Mouse (Mus musculus): Measurements from ENCODE around the gene Ccr7. TPM values are rescaled to one million over a fixed set of nuclear protein-coding genes. Genes with fewer than 3 reads are reported as not detected.

Ccr7 gene
- polyA plus RNA-seq, 1 experiment from 2014 or later = not detected

GRCm38 (mm10) chr11:99132091-99132730, 22.7 kb downstream of the Ccr7 start:
- H3K9ac ChIP-seq = peak overlapping the region; percentile 34
- no peaks in the 10 kb centered on the region for H3K27me3 ChIP-seq (replicated peaks)
- WGBS = 5% methylated on average over 11 of the region's 11 CpGs
- peaks cover 11% of the 10 kb centered on the region for H3K4me1 ChIP-seq
- peak overlapping the region; percentile 41 for H3K4me2 ChIP-seq
- peak; percentile 63 for ATAC-seq (replicated peaks)
- H3K9me3 ChIP-seq = no peaks in the 10 kb centered on the region
- H3K4me3 ChIP-seq = no peak overlapping the region
- H3K36me3 ChIP-seq (replicated peaks) = no peaks in the 10 kb centered on the region
- H3K27ac ChIP-seq = peak overlapping the region; percentile 40; the same call in 1 of the 2 replicates

- H3K27ac ChIP-seq = no peak overlapping the region
- ATAC-seq (replicated peaks) = no peak; the same call in 1 of the 2 replicates
These were observed 23.4 kb downstream of the Ccr7 start for GRCm38 (mm10) chr11:99131463-99131840.

GRCm38 (mm10) chr11:99130736-99131462, 24.0 kb downstream of the Ccr7 start:
- ATAC-seq (replicated peaks) = no peak
- Histone ChIP-seq H3K4me2 (no peak overlapping the region), H3K4me3 (no peak overlapping the region), H3K9me3 (no peaks in the 10 kb centered on the region), H3K4me1 (peaks cover 11% of the 10 kb centered on the region), H3K27ac (no peak overlapping the region), H3K9ac (no peak overlapping the region), H3K36me3 (replicated peaks) (no peaks in the 10 kb centered on the region), H3K27me3 (replicated peaks) (no peaks in the 10 kb centered on the region)
- WGBS = 59% methylated on average over 5 of the region's 5 CpGs

More at GRCm38 (mm10) chr11:99131463-99131840, 23.4 kb downstream of the Ccr7 start:
- 47% methylated on average over 12 of the region's 12 CpGs for WGBS
- Histone ChIP-seq H3K4me1 (peaks cover 11% of the 10 kb centered on the region), H3K4me3 (no peak overlapping the region), H3K27me3 (replicated peaks) (no peaks in the 10 kb centered on the region), H3K9ac (no peak overlapping the region), H3K36me3 (replicated peaks) (no peaks in the 10 kb centered on the region), H3K9me3 (no peaks in the 10 kb centered on the region), H3K4me2 (peak overlapping the region; percentile 41; the same call in 1 of the 2 replicates)

GRCm38 (mm10) chr11:99129287-99129686, 25.6 kb downstream of the Ccr7 start:
- 63% methylated on average over 2 of the region's 2 CpGs for WGBS
- no peak for ATAC-seq (replicated peaks)
- peaks cover 13% of the 10 kb centered on the region for H3K4me1 ChIP-seq
- H3K27me3 ChIP-seq (replicated peaks) = no peaks in the 10 kb centered on the region
- no peaks in the 10 kb centered on the region for H3K36me3 ChIP-seq (replicated peaks)
- H3K27ac ChIP-seq = no peak overlapping the region
- no peak overlapping the region for H3K4me3 ChIP-seq
- no peak overlapping the region for H3K9ac ChIP-seq
- H3K9me3 ChIP-seq = no peaks in the 10 kb centered on the region
- H3K4me2 ChIP-seq = no peak overlapping the region

GRCm38 (mm10) chr11:99127785-99128682, 26.8 kb downstream of the Ccr7 start:
- Histone ChIP-seq H3K9me3 (no peaks in the 10 kb centered on the region), H3K4me1 (peaks cover 14% of the 10 kb centered on the region), H3K4me2 (no peak overlapping the region), H3K27me3 (replicated peaks) (no peaks in the 10 kb centered on the region), H3K9ac (no peak overlapping the region), H3K4me3 (no peak overlapping the region), H3K36me3 (replicated peaks) (no peaks in the 10 kb centered on the region), H3K27ac (no peak overlapping the region)
- no peak for ATAC-seq (replicated peaks)
- WGBS = 87% methylated on average over 18 of the region's 18 CpGs

- ATAC-seq (replicated peaks) = no peak
- Histone ChIP-seq H3K4me1 (peaks cover 4% of the 10 kb centered on the region; the same call in 1 of the 2 replicates), H3K27me3 (replicated peaks) (no peaks in the 10 kb centered on the region), H3K9me3 (no peaks in the 10 kb centered on the region), H3K36me3 (replicated peaks) (no peaks in the 10 kb centered on the region), H3K4me3 (no peak overlapping the region), H3K27ac (no peak overlapping the region), H3K4me2 (no peak overlapping the region), H3K9ac (no peak overlapping the region)
- 55% methylated on average over 5 of the region's 5 CpGs for WGBS
These were observed 28.2 kb downstream of the Ccr7 start for GRCm38 (mm10) chr11:99126482-99127253.

- Histone ChIP-seq H3K9me3 (no peaks in the 10 kb centered on the region), H3K27ac (no peak overlapping the region), H3K4me3 (no peak overlapping the region), H3K9ac (no peak overlapping the region), H3K4me2 (no peak overlapping the region), H3K27me3 (replicated peaks) (no peaks in the 10 kb centered on the region), H3K4me1 (peaks cover 15% of the 10 kb centered on the region), H3K36me3 (replicated peaks) (no peaks in the 10 kb centered on the region)
- WGBS = 49% methylated on average over 10 of the region's 10 CpGs
- ATAC-seq (replicated peaks) = no peak
These were observed 30.2 kb downstream of the Ccr7 start for GRCm38 (mm10) chr11:99124635-99125029.

- Histone ChIP-seq H3K9ac (no peak overlapping the region), H3K27me3 (replicated peaks) (no peaks in the 10 kb centered on the region), H3K27ac (no peak overlapping the region), H3K4me3 (no peak overlapping the region), H3K9me3 (no peaks in the 10 kb centered on the region), H3K4me1 (peaks cover 15% of the 10 kb centered on the region), H3K4me2 (no peak overlapping the region), H3K36me3 (replicated peaks) (no peaks in the 10 kb centered on the region)
- WGBS = 49% methylated on average over 15 of the region's 15 CpGs
- no peak for ATAC-seq (replicated peaks)
These were observed 30.8 kb downstream of the Ccr7 start for GRCm38 (mm10) chr11:99123977-99124634.

GRCm38 (mm10) chr11:99122703-99123102, 32.2 kb downstream of the Ccr7 start:
- no peaks in the 10 kb centered on the region for H3K9me3 ChIP-seq
- no peaks in the 10 kb centered on the region for H3K36me3 ChIP-seq (replicated peaks)
- no peak overlapping the region for H3K4me3 ChIP-seq
- peaks cover 15% of the 10 kb centered on the region for H3K4me1 ChIP-seq
- ATAC-seq (replicated peaks) = no peak
- no peak overlapping the region for H3K27ac ChIP-seq
- H3K27me3 ChIP-seq (replicated peaks) = no peaks in the 10 kb centered on the region
- 73% methylated on average over 3 of the region's 3 CpGs for WGBS
- no peak overlapping the region for H3K9ac ChIP-seq
- H3K4me2 ChIP-seq = no peak overlapping the region

GRCm38 (mm10) chr11:99121218-99121631, 33.7 kb downstream of the Ccr7 start:
- WGBS = 26% methylated on average over 14 of the region's 14 CpGs
- Histone ChIP-seq H3K9ac (no peak overlapping the region), H3K36me3 (replicated peaks) (no peaks in the 10 kb centered on the region), H3K27ac (no peak overlapping the region; the same call in 1 of the 2 replicates), H3K9me3 (no peaks in the 10 kb centered on the region), H3K27me3 (replicated peaks) (no peaks in the 10 kb centered on the region), H3K4me1 (peaks cover 15% of the 10 kb centered on the region), H3K4me2 (no peak overlapping the region), H3K4me3 (no peak overlapping the region)
- no peak for ATAC-seq (replicated peaks)

GRCm38 (mm10) chr11:99120524-99121217, 34.2 kb downstream of the Ccr7 start:
- WGBS = 32% methylated on average over 20 of the region's 20 CpGs
- Histone ChIP-seq H3K27me3 (replicated peaks) (no peaks in the 10 kb centered on the region), H3K4me2 (no peak overlapping the region), H3K9me3 (no peaks in the 10 kb centered on the region), H3K27ac (peak overlapping the region; percentile 43), H3K36me3 (replicated peaks) (no peaks in the 10 kb centered on the region), H3K4me1 (peaks cover 15% of the 10 kb centered on the region), H3K4me3 (no peak overlapping the region), H3K9ac (no peak overlapping the region)
- ATAC-seq (replicated peaks) = no peak
